Mouse (Mus musculus): Measurements from ENCODE around the gene Tomm6. TPM values are rescaled to one million over a fixed set of nuclear protein-coding genes. Genes with fewer than 3 reads are reported as not detected.
"Not testable (repeated sequence)": the region's sequence is repeated elsewhere in the genome, so short reads cannot be mapped to it uniquely, and the experiment has no call there.

Tomm6 gene
- total and polyA plus RNA-seq, 2 experiments from 2014 or later, result 73.9 to 329 TPM

- WGBS, result 80% methylated on average over 5 of the region's 5 CpGs
- DNase-seq (no peak), ATAC-seq (no peak)
- Histone ChIP-seq H3K27ac (ENCODE audit: low read depth, low read length) (no peak overlapping the region), H3K4me1 (ENCODE audit: insufficient read depth) (no peaks in the 10 kb centered on the region), H3K4me2 (ENCODE audit: low read depth) (no peak overlapping the region), H3K9me3 (ENCODE audit: low read length) (no peaks in the 10 kb centered on the region), H3K36me3 (ENCODE audit: insufficient read depth) (0 out of 2 replicates have a peak, but pooled peaks cover 12% of the 10 kb centered on the region), H3K4me3 (ENCODE audit: low read depth, low read length) (no peak overlapping the region), H3K27me3 (ENCODE audit: insufficient read depth, low read length) (no peaks in the 10 kb centered on the region), H3K9ac (no peak overlapping the region)
- no peak for TF ChIP-seq CTCF (IDR thresholded peaks at IDR 0.05; ENCODE audit: low read depth)
Measured at GRCm38 (mm10) chr17:47655697-47656096, 32.5 kb downstream of the Tomm6 start.

GRCm38 (mm10) chr17:47654346-47654745, 33.8 kb downstream of the Tomm6 start:
- H3K36me3 ChIP-seq (ENCODE audit: insufficient read depth), result peaks cover 15% of the 10 kb centered on the region; the same call in 1 of the 2 replicates
- not testable (repeated sequence) for H3K27ac ChIP-seq (ENCODE audit: low read depth, low read length); H3K4me3 ChIP-seq (ENCODE audit: low read depth, low read length); H3K27me3 ChIP-seq (ENCODE audit: insufficient read depth, low read length); H3K4me2 ChIP-seq (ENCODE audit: low read depth); ATAC-seq; H3K9me3 ChIP-seq (ENCODE audit: low read length); H3K4me1 ChIP-seq (ENCODE audit: insufficient read depth); H3K9ac ChIP-seq; DNase-seq
- 89% methylated on average over 8 of the region's 8 CpGs for WGBS

- peaks cover 14% of the 10 kb centered on the region; the same call in 1 of the 2 replicates for H3K36me3 ChIP-seq (ENCODE audit: insufficient read depth)
- TF ChIP-seq CTCF (IDR thresholded peaks at IDR 0.05; ENCODE audit: low read depth), result no peak
- 77% methylated on average over 2 of the region's 2 CpGs for WGBS
- H3K9me3 ChIP-seq (ENCODE audit: low read length), result no peaks in the 10 kb centered on the region
- no peak overlapping the region for H3K4me3 ChIP-seq (ENCODE audit: low read depth, low read length)
- no peak for ATAC-seq
- no peaks in the 10 kb centered on the region for H3K4me1 ChIP-seq (ENCODE audit: insufficient read depth)
- no peak for DNase-seq
- no peak overlapping the region for H3K27ac ChIP-seq (ENCODE audit: low read depth, low read length)
- no peak overlapping the region for H3K9ac ChIP-seq
- no peak overlapping the region for H3K4me2 ChIP-seq (ENCODE audit: low read depth)
- H3K27me3 ChIP-seq (ENCODE audit: insufficient read depth, low read length), result no peaks in the 10 kb centered on the region
Measured at GRCm38 (mm10) chr17:47651953-47652352, 36.2 kb downstream of the Tomm6 start.

GRCm38 (mm10) chr17:47648966-47649365, 39.2 kb downstream of the Tomm6 start:
- Histone ChIP-seq H3K4me2 (ENCODE audit: low read depth) (no peak overlapping the region), H3K27me3 (ENCODE audit: insufficient read depth, low read length) (no peaks in the 10 kb centered on the region), H3K4me3 (ENCODE audit: low read depth, low read length) (no peak overlapping the region), H3K9ac (no peak overlapping the region), H3K36me3 (ENCODE audit: insufficient read depth) (peaks cover 12% of the 10 kb centered on the region; the same call in 1 of the 2 replicates), H3K4me1 (ENCODE audit: insufficient read depth) (no peaks in the 10 kb centered on the region), H3K9me3 (ENCODE audit: low read length) (no peaks in the 10 kb centered on the region), H3K27ac (ENCODE audit: low read depth, low read length) (no peak overlapping the region)
- no peak for DNase-seq
- 33% methylated on average over 4 of the region's 4 CpGs for WGBS
- no peak for TF ChIP-seq CTCF (IDR thresholded peaks at IDR 0.05; ENCODE audit: low read depth)
- ATAC-seq, result no peak

- H3K9ac ChIP-seq, result no peak overlapping the region
- DNase-seq, result peak; percentile 60
- whole genome bisulfite sequencing, result 85% methylated on average over 1 of the region's 1 CpGs
- no peaks in the 10 kb centered on the region for H3K27me3 ChIP-seq (ENCODE audit: insufficient read depth, low read length)
- no peaks in the 10 kb centered on the region for H3K9me3 ChIP-seq (ENCODE audit: low read length)
- no peak overlapping the region for H3K4me3 ChIP-seq (ENCODE audit: low read depth, low read length)
- H3K27ac ChIP-seq (ENCODE audit: low read depth, low read length), result no peak overlapping the region
- no peaks in the 10 kb centered on the region for H3K4me1 ChIP-seq (ENCODE audit: insufficient read depth)
- no peak; the same call in 1 of the 2 replicates for ATAC-seq
- no peak overlapping the region for H3K4me2 ChIP-seq (ENCODE audit: low read depth)
- peak; percentile 70 for TF ChIP-seq CTCF (IDR thresholded peaks at IDR 0.05; ENCODE audit: low read depth)
- peaks cover 12% of the 10 kb centered on the region; the same call in 1 of the 2 replicates for H3K36me3 ChIP-seq (ENCODE audit: insufficient read depth)
Measured at GRCm38 (mm10) chr17:47646683-47647082, 41.5 kb downstream of the Tomm6 start.

- Histone ChIP-seq H3K9ac (no peak overlapping the region), H3K4me3 (ENCODE audit: low read depth, low read length) (no peak overlapping the region), H3K4me1 (ENCODE audit: insufficient read depth) (no peaks in the 10 kb centered on the region), H3K9me3 (ENCODE audit: low read length) (no peaks in the 10 kb centered on the region), H3K36me3 (ENCODE audit: insufficient read depth) (no peaks in the 10 kb centered on the region), H3K27me3 (ENCODE audit: insufficient read depth, low read length) (no peaks in the 10 kb centered on the region), H3K27ac (ENCODE audit: low read depth, low read length) (no peak overlapping the region), H3K4me2 (ENCODE audit: low read depth) (no peak overlapping the region)
- TF ChIP-seq CTCF (IDR thresholded peaks at IDR 0.05; ENCODE audit: low read depth), result 0 out of 2 replicates have a peak, but pooled peaks have one; percentile 19
- DNase-seq (no peak), ATAC-seq (no peak)
- WGBS, result 88% methylated on average over 2 of the region's 2 CpGs
Measured at GRCm38 (mm10) chr17:47642992-47643391, 45.2 kb downstream of the Tomm6 start.

Other genes with a start within 250 kb of the Tomm6 start
- gene Taf8, start 186.1 kb downstream of the Tomm6 start, total RNA-seq (2014; rRNA removed), result 17.4 and 17.9 TPM in 2 replicates
- gene Taf8, start 186.1 kb downstream of the Tomm6 start, polyA plus RNA-seq (2015; fragmentation: Nextera tagmentation; extraction: Ambion mirVana), result 8.8 and 10.8 TPM in 2 replicates
- gene Ccnd3, start 183.3 kb downstream of the Tomm6 start, total RNA-seq (2014; rRNA removed), result 26.3 and 42.6 TPM in 2 replicates
- gene Ccnd3, start 183.3 kb downstream of the Tomm6 start, polyA plus RNA-seq (2015; fragmentation: Nextera tagmentation; extraction: Ambion mirVana), result 54.0 and 59.6 TPM in 2 replicates
- gene Bysl, start 76.9 kb downstream of the Tomm6 start, total RNA-seq (2014; rRNA removed), result 21.9 and 23.7 TPM in 2 replicates
- gene Bysl, start 76.9 kb downstream of the Tomm6 start, polyA plus RNA-seq (2015; fragmentation: Nextera tagmentation; extraction: Ambion mirVana), result 32.0 and 35.4 TPM in 2 replicates
- 31.5 and 37.0 TPM in 2 replicates for gene Med20, start 76.8 kb downstream of the Tomm6 start, total RNA-seq (2014; rRNA removed)
- gene Med20, start 76.8 kb downstream of the Tomm6 start, polyA plus RNA-seq (2015; fragmentation: Nextera tagmentation; extraction: Ambion mirVana), result 27.9 and 30.2 TPM in 2 replicates
- 4.7 and 10.6 TPM in 2 replicates for gene Gm20517, start 76.8 kb downstream of the Tomm6 start, total RNA-seq (2014; rRNA removed)
- 1.4 and 2.1 TPM in 2 replicates for gene Gm20517, start 76.8 kb downstream of the Tomm6 start, polyA plus RNA-seq (2015; fragmentation: Nextera tagmentation; extraction: Ambion mirVana)
- gene Usp49, start 57.7 kb downstream of the Tomm6 start, total RNA-seq (2014; rRNA removed), result 11.2 and 18.9 TPM in 2 replicates
- gene Usp49, start 57.7 kb downstream of the Tomm6 start, polyA plus RNA-seq (2015; fragmentation: Nextera tagmentation; extraction: Ambion mirVana), result 2.8 and 4.7 TPM in 2 replicates
- gene Frs3, start 644 bp upstream of the Tomm6 start, total RNA-seq (2014; rRNA removed), result 68.0 and 79.6 TPM in 2 replicates
- 33.6 and 43.6 TPM in 2 replicates for gene Frs3, start 644 bp upstream of the Tomm6 start, polyA plus RNA-seq (2015; fragmentation: Nextera tagmentation; extraction: Ambion mirVana)
- gene Gm21981, start 6.1 kb upstream of the Tomm6 start, total RNA-seq (2014; rRNA removed), result 4.9 and 5.2 TPM in 2 replicates
- gene Gm21981, start 6.1 kb upstream of the Tomm6 start, polyA plus RNA-seq (2015; fragmentation: Nextera tagmentation; extraction: Ambion mirVana), result 0.76 and 0.97 TPM in 2 replicates
- gene Prickle4, start 6.3 kb upstream of the Tomm6 start, total RNA-seq (2014; rRNA removed), result 1.8 TPM in 1 of 2 replicates, not detected in the other
- gene Prickle4, start 6.3 kb upstream of the Tomm6 start, polyA plus RNA-seq (2015; fragmentation: Nextera tagmentation; extraction: Ambion mirVana), result 0.45 and 0.60 TPM in 2 replicates
- gene Pgc, start 38.5 kb upstream of the Tomm6 start, total RNA-seq (2014; rRNA removed), result not detected in 2 replicates
- gene Pgc, start 38.5 kb upstream of the Tomm6 start, polyA plus RNA-seq (2015; fragmentation: Nextera tagmentation; extraction: Ambion mirVana), result not detected in 2 replicates
- 4.1 and 5.5 TPM in 2 replicates for gene Tfeb, start 48.6 kb upstream of the Tomm6 start, total RNA-seq (2014; rRNA removed)
- 3.3 and 4.6 TPM in 2 replicates for gene Tfeb, start 48.6 kb upstream of the Tomm6 start, polyA plus RNA-seq (2015; fragmentation: Nextera tagmentation; extraction: Ambion mirVana)
- gene Mdfi, start 146.3 kb upstream of the Tomm6 start, total RNA-seq (2014; rRNA removed), result 9.5 and 17.5 TPM in 2 replicates
- gene Mdfi, start 146.3 kb upstream of the Tomm6 start, polyA plus RNA-seq (2015; fragmentation: Nextera tagmentation; extraction: Ambion mirVana), result 0.99 and 1.3 TPM in 2 replicates
- gene Foxp4, start 236.3 kb upstream of the Tomm6 start, total RNA-seq (2014; rRNA removed), result 108 and 109 TPM in 2 replicates
- gene Foxp4, start 236.3 kb upstream of the Tomm6 start, polyA plus RNA-seq (2015; fragmentation: Nextera tagmentation; extraction: Ambion mirVana), result 45.7 and 56.4 TPM in 2 replicates

All from forebrain, postnatal 0 days (tissue).